Mouse (Mus musculus): ENCODE measurements around the gene Gpr183. TPM values are rescaled to one million over a fixed set of nuclear protein-coding genes. Genes with fewer than 3 reads are reported as not detected.

Gene Gpr183
- total RNA-seq, 2 experiments from 2014 or later: 0.72 to 0.84 TPM

DNA sequence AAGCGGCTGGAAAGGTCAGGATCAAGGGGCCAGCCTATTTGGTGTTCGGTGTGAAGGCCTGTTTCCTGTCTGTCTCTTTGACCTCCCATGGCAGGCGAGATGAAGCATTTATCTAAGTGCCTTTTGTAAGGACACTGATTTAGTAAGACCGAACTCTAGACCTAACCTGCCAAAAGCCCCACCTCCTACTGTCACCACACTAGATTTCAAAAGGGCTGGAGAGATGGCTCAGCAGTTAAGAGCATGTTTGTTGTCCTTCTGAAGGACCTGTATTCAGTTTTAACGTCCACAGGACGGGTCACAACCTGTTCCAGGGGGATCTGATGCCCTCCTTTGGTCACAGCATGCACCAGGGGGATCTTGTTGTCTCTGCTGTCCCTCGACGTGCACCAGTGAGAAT lies 28.1 kb downstream of the Gpr183 start:
- DNase-seq (ENCODE audit: low spot score in 2 of 2): no peak
- intact Hi-C loops (cut with DNase I): no loop called here

DNA sequence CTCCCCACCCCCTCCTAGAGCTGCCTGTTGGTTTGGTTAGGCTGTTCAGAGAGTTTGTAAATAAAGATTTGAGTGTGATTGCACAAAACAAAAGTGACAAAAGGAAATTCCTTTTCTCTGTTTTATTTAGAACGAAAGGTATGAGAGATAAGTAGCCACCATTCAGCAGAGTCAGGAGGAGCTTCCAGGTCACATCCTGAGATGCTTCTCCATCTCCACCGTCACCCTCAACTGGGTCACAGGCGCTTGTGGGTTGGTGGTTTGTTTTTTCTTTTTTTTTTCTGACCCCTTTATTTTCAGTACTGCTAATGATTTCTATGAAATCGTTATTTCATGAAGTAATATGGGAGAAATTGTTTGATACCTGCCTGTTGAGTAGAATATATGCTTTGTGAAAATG lies 28.6 kb downstream of the Gpr183 start:
- no peak for DNase-seq (ENCODE audit: low spot score in 2 of 2)
- intact Hi-C loops (cut with DNase I): no loop called here

- DNase-seq (ENCODE audit: low spot score in 2 of 2): no peak
- intact Hi-C loops (cut with DNase I): no loop called here
Measured at GRCm38 (mm10) chr14:121934597-121934946, 30.4 kb downstream of the Gpr183 start.

- DNase-seq (ENCODE audit: low spot score in 2 of 2): no peak
- intact Hi-C loops (cut with DNase I): no loop called here
Measured at GRCm38 (mm10) chr14:121933906-121934596, 30.9 kb downstream of the Gpr183 start.

- intact Hi-C loops (cut with DNase I): no loop called here
- DNase-seq (ENCODE audit: low spot score in 2 of 2): no peak
Measured at GRCm38 (mm10) chr14:121932180-121932579, 32.8 kb downstream of the Gpr183 start.

GRCm38 (mm10) chr14:121931594-121931993 lies 33.4 kb downstream of the Gpr183 start:
- intact Hi-C loops (cut with DNase I): no loop called here
- no peak for DNase-seq (ENCODE audit: low spot score in 2 of 2)

GRCm38 (mm10) chr14:121930731-121931383 lies 34.1 kb downstream of the Gpr183 start:
- no peak for DNase-seq (ENCODE audit: low spot score in 2 of 2)
- intact Hi-C loops (cut with DNase I): no loop called here

DNA sequence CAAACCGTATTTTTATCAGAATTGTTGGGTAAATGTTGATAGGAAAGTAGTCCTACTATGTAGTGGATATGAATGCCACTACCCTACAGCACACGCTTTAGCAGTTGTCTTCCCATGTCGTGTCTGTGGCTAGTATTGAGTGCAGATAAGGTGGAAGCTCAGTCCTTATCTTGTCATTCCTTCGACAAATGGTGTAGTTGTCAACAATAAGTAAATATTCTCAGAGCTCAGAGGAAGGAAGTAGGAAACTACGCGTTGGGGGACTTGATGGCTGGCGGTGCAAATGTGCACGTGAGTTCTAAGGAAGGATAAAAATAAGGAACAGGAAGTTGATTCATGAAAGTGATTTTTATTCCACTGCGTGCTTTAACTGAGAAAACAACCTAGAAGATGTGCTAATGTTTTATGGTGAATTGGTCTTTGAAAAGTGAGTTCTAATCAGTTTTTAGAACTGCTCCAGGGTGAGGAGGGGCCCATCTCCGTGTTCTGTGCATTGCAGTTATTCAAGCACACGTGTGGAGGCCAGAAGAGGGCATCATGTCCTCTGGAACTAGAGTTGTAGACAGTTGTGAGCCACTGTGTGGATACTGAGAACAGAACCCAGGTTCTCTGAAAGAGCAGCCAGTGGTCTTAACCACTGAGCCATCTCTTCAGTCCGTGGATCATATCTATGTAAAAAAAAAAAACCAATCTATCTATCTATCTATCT lies 35.6 kb downstream of the Gpr183 start:
- intact Hi-C loops (cut with DNase I): loop anchor here (1.0 to 5.0 kb wide), 2 partner anchors 131 to 203 kb away; no protein-coding TSS in a partner anchor
- no peak for DNase-seq (ENCODE audit: low spot score in 2 of 2)

GRCm38 (mm10) chr14:121928375-121929137 lies 36.4 kb downstream of the Gpr183 start:
- DNase-seq (ENCODE audit: low spot score in 2 of 2): peak in 1 of 2 experiments; percentile 28
- intact Hi-C loops (cut with DNase I): loop anchor here (1.0 to 5.0 kb wide), 2 partner anchors 132 to 204 kb away; no protein-coding TSS in a partner anchor

GRCm38 (mm10) chr14:121927451-121927850 lies 37.5 kb downstream of the Gpr183 start:
- intact Hi-C loops (cut with DNase I): loop anchor here (5.0 kb wide), 1 partner anchor 205 kb away; no protein-coding TSS in a partner anchor
- DNase-seq (ENCODE audit: low spot score in 2 of 2): no peak

- DNase-seq (ENCODE audit: low spot score in 2 of 2): no peak
- intact Hi-C loops (cut with DNase I): loop anchor here (5.0 kb wide), 1 partner anchor 205 kb away; no protein-coding TSS in a partner anchor
Measured at GRCm38 (mm10) chr14:121926901-121927300, 38.1 kb downstream of the Gpr183 start.

- intact Hi-C loops (cut with DNase I): loop anchor here (5.0 kb wide), 1 partner anchor 207 kb away; no protein-coding TSS in a partner anchor
- no peak for DNase-seq (ENCODE audit: low spot score in 2 of 2)
Measured at GRCm38 (mm10) chr14:121924876-121925275, 40.1 kb downstream of the Gpr183 start.

DNA sequence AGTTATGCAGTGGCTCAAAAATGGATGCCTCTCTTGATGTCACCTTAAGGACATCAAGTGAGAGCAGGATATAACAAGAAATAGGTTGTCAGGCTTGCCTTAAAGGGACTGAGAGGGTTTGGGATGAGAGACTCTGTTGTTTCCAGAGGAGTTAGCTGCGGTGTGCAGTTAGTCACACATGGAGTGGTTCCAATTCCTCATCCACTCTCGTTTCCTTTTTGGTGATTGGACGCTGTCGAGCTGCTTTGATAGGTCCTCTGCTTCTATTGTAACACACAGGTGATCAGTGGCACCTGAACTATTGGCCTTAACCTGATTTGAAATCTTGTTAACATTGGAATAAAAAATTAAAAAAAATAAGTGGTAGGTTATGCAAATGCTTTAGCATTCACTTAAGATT lies 42.3 kb downstream of the Gpr183 start:
- no peak for DNase-seq (ENCODE audit: low spot score in 2 of 2)
- intact Hi-C loops (cut with DNase I): no loop called here

DNA sequence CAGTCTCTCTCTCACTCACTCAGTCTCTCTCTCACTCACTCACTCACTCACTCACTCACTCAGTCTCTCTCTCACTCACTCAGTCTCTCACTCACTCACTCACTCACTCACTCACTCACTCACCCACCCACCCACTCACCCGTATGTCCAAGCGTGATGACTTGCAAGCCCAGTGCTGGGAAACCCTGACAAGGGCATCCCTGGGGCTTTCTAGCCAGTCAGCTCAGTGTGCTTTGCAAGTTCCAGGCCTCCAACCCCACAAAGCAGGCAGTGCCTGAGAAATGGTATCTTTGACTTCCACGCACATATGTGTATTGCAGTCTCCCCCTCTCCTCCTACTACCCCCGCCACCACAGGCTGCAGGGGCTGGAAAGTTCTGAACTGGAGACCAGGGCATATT lies 43.0 kb downstream of the Gpr183 start:
- intact Hi-C loops (cut with DNase I): no loop called here
- DNase-seq (ENCODE audit: low spot score in 2 of 2): no peak

- intact Hi-C loops (cut with DNase I): no loop called here
- no peak for DNase-seq (ENCODE audit: low spot score in 2 of 2)
Measured at GRCm38 (mm10) chr14:121920511-121921124, 44.4 kb downstream of the Gpr183 start.

DNA sequence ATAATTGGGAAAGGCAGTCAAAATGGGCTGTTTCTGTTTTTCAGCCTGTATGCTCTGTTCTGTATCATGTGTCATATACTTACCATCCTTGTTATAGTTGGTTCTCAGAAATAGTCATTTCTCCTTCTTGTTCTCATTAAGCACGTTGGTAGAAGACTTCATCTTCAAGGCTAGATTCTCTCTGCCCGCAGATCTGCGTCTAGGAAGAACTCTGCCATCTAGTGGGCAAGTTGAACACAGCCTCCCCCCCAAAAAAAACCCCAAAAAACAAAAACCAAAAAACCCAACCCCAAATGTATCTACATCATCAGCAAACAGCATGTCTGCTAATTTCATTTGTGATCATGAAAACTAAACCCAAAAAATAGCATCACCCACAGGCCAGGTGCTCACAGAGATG lies 45.2 kb downstream of the Gpr183 start:
- no peak for DNase-seq (ENCODE audit: low spot score in 2 of 2)
- intact Hi-C loops (cut with DNase I): loop anchor here (2.0 to 5.0 kb wide), 2 partner anchors 42 to 55 kb away; partner anchors contain the start of gene Ubac2

DNA sequence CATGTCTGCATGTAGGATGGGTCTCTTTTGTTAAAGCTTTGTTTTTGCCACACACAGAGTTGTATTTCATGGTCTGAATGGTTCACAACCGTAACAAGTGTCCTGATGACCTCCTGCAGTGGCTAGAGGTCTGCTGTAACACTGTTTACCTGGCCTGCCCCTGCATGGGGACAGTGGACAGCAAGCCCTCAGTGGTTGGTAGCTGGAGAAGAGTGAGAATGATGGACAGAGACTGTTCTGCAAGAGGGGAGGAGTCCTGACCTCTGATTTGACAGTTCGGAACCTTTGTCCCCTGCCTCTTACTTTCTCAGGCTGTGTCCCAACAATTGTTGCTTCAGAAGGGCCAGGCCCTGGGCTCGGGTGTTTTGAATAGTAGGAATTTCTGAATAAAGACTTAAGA lies 46.7 kb downstream of the Gpr183 start:
- intact Hi-C loops (cut with DNase I): loop anchor here (2.0 to 5.0 kb wide), 2 partner anchors 41 to 53 kb away; partner anchors contain the start of gene Ubac2
- DNase-seq (ENCODE audit: low spot score in 2 of 2): no peak

DNA sequence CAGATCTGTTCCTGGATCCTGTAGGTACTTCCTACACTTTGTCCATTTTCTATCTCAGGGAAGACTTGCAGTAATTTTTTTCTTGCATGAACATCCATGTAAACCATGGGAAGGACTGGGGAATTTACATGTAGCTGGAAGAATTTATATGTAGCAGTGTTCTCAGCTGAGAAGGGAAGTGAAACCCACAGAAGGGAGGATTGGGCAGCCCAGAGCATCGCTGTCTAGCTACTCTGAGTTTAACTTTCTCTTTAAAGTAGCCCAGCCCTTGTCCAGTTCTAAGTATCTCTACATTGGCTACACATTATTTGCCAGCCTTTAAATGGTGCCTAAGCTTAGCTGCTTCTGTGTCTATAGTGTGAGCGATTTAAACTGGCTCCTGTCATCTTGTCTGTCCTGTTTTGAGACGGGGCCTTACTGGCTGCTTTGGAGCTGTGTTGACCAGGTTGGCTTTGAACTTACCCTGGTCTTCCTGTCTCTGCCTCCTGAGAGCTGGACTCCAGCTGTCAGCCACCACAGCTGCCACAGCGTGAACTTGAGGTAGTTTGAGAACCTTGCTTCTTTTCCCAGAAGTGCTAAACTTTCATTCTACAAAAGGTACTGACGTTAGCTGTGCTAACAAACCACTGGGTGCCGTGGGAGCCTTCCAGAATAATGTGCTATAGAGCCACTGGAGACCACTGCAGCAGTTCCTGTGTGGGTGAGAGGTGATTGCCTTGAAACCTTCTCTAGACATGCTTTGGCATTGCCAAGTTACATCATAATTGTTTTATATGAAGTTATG lies 48.5 kb downstream of the Gpr183 start:
- no peak for DNase-seq (ENCODE audit: low spot score in 2 of 2)
- intact Hi-C loops (cut with DNase I): loop anchor here (5.0 kb wide), 1 partner anchor 39 kb away; the partner anchor contains the start of gene Ubac2

Measured in left cerebral cortex, postnatal 36 days (tissue).